Mouse (Mus musculus): ENCODE data around the gene Tagap1. TPM values are rescaled to one million over a fixed set of nuclear protein-coding genes. Genes with fewer than 3 reads are reported as not detected.
"Not testable (repeated sequence)": the region's sequence is repeated elsewhere in the genome, so short reads cannot be mapped to it uniquely, and the experiment has no call there.

The Tagap1 gene
- polyA plus RNA-seq, 1 experiment from 2014 or later = 51.7 TPM

- peak; percentile 98 for ATAC-seq (ENCODE audit: low FRiP score)
- peak within 1 kb of the TSS; percentile 62 for H3K9ac ChIP-seq
- H3K4me1 ChIP-seq; H3K9me3 ChIP-seq (replicated peaks); H3K27me3 ChIP-seq; H3K36me3 ChIP-seq; H3K27ac ChIP-seq: not testable (repeated sequence)
- peak within 1 kb of the TSS; percentile 50 for H3K4me3 ChIP-seq
- WGBS = 1% methylated on average over 45 of the region's 68 CpGs
- H3K4me2 ChIP-seq (replicated peaks) = peak within 1 kb of the TSS; percentile 54
These were observed 17.6 kb upstream of the Tagap1 start, which contains the start of gene Gm49721 for GRCm38 (mm10) chr17:6978287-6979248. Gene Gm49721 (plus strand): TSS chr17:6978904.

GRCm38 (mm10) chr17:6974985-6975384, 14.0 kb upstream of the Tagap1 start:
- H3K9me3 ChIP-seq (replicated peaks); H3K4me3 ChIP-seq; H3K27me3 ChIP-seq; ATAC-seq (ENCODE audit: low FRiP score); H3K36me3 ChIP-seq; H3K27ac ChIP-seq; H3K4me2 ChIP-seq (replicated peaks); H3K4me1 ChIP-seq; H3K9ac ChIP-seq: not testable (repeated sequence)
- 79% methylated on average over 3 of the region's 3 CpGs for WGBS

DNA sequence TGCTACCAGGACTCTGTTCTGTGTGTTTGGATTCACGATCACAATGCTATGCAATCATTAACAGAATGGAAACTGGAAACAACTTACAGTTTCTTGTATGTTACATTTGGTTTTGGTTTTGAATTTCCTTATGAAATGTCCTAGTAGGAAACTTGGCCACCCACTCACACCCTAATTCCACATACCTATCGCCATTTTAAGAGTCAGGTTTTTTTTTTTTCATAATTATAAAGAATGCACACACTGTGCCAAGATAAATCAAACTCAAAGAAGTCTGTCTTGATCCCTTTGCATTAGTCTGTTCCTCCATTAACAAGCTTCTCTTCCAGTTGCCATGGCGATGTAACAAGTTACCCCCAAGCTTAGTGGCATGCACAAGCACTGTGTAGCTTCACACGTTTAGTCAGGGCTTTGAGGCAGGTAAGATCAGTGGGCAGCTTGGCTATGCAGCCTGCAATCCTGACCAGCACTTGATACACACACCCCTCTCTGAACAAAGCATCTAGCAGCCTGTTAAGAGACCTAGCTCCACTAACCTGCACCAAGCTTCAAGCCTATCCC, 12.0 kb upstream of the Tagap1 start:
- not testable (repeated sequence) for H3K4me3 ChIP-seq; H3K4me1 ChIP-seq; ATAC-seq (ENCODE audit: low FRiP score); H3K4me2 ChIP-seq (replicated peaks); H3K36me3 ChIP-seq; H3K27ac ChIP-seq; H3K9ac ChIP-seq; H3K9me3 ChIP-seq (replicated peaks); H3K27me3 ChIP-seq
- WGBS = 66% methylated on average over 4 of the region's 4 CpGs

DNA sequence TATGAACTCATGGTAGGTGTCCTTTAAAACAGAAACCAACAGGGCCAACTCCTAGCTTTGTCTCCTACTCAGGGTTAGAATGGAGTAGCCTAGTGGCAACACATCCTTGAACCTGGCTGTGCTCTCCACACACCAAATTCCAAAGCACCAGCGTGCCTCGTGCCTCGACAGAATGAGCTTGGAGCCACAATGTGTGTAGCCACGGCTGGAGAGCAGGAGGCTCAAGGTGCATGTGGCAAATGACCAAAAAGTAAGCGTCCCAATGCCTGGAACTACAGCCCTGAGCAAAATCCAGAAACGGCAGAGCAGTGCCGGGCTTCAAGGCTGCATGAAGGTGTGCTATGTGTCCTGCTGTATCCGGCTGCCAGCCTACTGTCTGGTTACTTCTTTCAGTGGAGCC, 10.3 kb upstream of the Tagap1 start:
- WGBS = 86% methylated on average over 7 of the region's 8 CpGs
- ATAC-seq (ENCODE audit: low FRiP score); H3K9me3 ChIP-seq (replicated peaks): not testable (repeated sequence)

GRCm38 (mm10) chr17:6970334-6970733, 9.4 kb upstream of the Tagap1 start, which contains the start of gene Rnaset2b:
Gene Rnaset2b (plus strand): TSS chr17:6970634.
- not testable (repeated sequence) for H3K4me3 ChIP-seq; H3K4me1 ChIP-seq; H3K9me3 ChIP-seq (replicated peaks); ATAC-seq (ENCODE audit: low FRiP score); H3K27ac ChIP-seq; H3K36me3 ChIP-seq; H3K27me3 ChIP-seq; H3K9ac ChIP-seq; H3K4me2 ChIP-seq (replicated peaks)
- 100% methylated on average over 1 of the region's 8 CpGs for WGBS

More for the DNA sequence above, 10.3 kb upstream of the Tagap1 start:
- not testable (repeated sequence) for H3K9ac ChIP-seq; H3K27ac ChIP-seq; H3K36me3 ChIP-seq; H3K4me3 ChIP-seq; H3K4me1 ChIP-seq; H3K27me3 ChIP-seq; H3K4me2 ChIP-seq (replicated peaks)

- ATAC-seq (ENCODE audit: low FRiP score); H3K36me3 ChIP-seq; H3K4me2 ChIP-seq (replicated peaks); H3K27me3 ChIP-seq; H3K27ac ChIP-seq; H3K9ac ChIP-seq; H3K4me1 ChIP-seq; H3K9me3 ChIP-seq (replicated peaks); H3K4me3 ChIP-seq: not testable (repeated sequence)
- WGBS = no CpG with 5 or more reads among the region's 1 CpGs
These were observed 6.7 kb upstream of the Tagap1 start for GRCm38 (mm10) chr17:6967673-6968072.

DNA sequence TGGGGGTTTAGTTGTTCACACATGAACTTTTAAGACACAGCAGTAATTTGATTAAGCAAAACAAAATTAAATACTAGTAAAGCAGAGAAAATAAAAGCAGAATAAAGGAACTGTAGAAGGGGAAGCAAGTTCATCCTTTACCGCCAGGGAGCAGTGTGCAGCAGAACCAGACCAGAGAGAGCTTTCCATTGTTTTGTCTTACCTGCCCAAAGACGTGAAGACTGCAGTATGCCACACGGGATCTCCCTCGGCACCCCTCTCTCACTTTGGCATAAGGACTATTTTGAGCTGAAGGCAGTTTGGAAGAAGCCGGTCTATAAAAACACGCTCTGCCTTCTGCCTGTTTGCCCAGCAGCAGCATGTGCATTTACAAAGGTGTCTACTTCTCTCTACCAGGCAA, 4.4 kb upstream of the Tagap1 start:
- not testable (repeated sequence) for H3K4me1 ChIP-seq; H3K4me2 ChIP-seq (replicated peaks); H3K9me3 ChIP-seq (replicated peaks); H3K27me3 ChIP-seq; H3K4me3 ChIP-seq; H3K27ac ChIP-seq; H3K9ac ChIP-seq; ATAC-seq (ENCODE audit: low FRiP score); H3K36me3 ChIP-seq
- 19% methylated on average over 6 of the region's 6 CpGs for WGBS

DNA sequence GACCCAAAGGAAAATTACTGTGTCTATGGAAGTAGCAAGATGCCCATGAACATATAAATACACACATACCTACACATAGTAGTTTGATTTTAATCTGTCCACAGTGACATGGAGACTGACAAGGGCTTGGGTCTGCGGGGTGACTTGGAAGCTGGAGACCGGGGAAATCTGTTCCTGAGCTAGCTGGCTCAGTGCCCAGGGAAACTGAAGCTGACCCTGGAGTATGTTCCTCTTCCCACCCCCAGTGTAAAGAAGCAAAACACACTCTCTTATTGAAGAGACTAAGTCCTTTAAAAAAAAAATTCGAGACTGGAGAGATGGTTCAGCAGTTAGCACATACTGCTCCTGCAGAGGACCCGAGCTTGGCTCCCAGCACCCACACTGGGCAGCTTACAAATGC, 2.0 kb upstream of the Tagap1 start:
- H3K4me1 ChIP-seq; H3K36me3 ChIP-seq; H3K9ac ChIP-seq; H3K4me3 ChIP-seq; H3K27ac ChIP-seq; H3K9me3 ChIP-seq (replicated peaks); H3K4me2 ChIP-seq (replicated peaks); H3K27me3 ChIP-seq; ATAC-seq (ENCODE audit: low FRiP score): not testable (repeated sequence)
- WGBS = 79% methylated on average over 4 of the region's 4 CpGs

GRCm38 (mm10) chr17:6962339-6962738, 1.4 kb upstream of the Tagap1 start:
- WGBS = 77% methylated on average over 4 of the region's 6 CpGs
- ATAC-seq (ENCODE audit: low FRiP score) = not testable (repeated sequence)

GRCm38 (mm10) chr17:6961181-6962000, 435 bp upstream of the Tagap1 start:
- Histone ChIP-seq H3K4me3 (peak overlapping the region; percentile 51), H3K4me2 (replicated peaks) (peak overlapping the region; percentile 42)
- H3K4me1 ChIP-seq; H3K36me3 ChIP-seq; H3K9ac ChIP-seq; H3K27me3 ChIP-seq; H3K27ac ChIP-seq; H3K9me3 ChIP-seq (replicated peaks): not testable (repeated sequence)
- peak; percentile 98 for ATAC-seq (ENCODE audit: low FRiP score)
- 2% methylated on average over 19 of the region's 48 CpGs for WGBS

More at GRCm38 (mm10) chr17:6962339-6962738, 1.4 kb upstream of the Tagap1 start:
- not testable (repeated sequence) for H3K27me3 ChIP-seq; H3K27ac ChIP-seq; H3K36me3 ChIP-seq; H3K9me3 ChIP-seq (replicated peaks); H3K4me3 ChIP-seq; H3K9ac ChIP-seq; H3K4me1 ChIP-seq; H3K4me2 ChIP-seq (replicated peaks)

DNA sequence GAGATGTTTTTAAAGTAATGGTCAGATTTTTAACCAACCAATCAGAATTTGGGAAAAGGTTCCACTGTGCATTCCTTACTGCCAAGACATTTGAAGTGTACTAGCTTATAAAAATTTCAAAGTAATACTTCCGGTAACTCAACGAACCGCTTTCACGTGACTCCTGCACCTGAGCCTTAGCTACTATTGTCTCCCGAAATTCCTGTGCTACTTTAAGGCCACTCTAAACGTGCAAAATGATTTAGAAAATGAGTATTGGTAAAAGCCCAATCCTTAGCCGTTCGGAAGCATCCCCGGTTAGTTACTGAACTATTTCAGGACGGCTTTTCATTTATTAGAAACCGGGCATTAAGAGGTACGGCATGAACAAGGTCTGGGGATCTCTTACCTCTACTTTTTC, 607 bp downstream of the Tagap1 start:
- H3K27ac ChIP-seq; H3K36me3 ChIP-seq; H3K4me1 ChIP-seq; H3K27me3 ChIP-seq; H3K9me3 ChIP-seq (replicated peaks); ATAC-seq (ENCODE audit: low FRiP score); H3K9ac ChIP-seq: not testable (repeated sequence)
- Histone ChIP-seq H3K4me3 (peak overlapping the region; percentile 51), H3K4me2 (replicated peaks) (peak overlapping the region; percentile 51)
- WGBS = under 1% methylated on average over 12 of the region's 12 CpGs

GRCm38 (mm10) chr17:6959543-6960259, 1.3 kb downstream of the Tagap1 start:
- H3K36me3 ChIP-seq; H3K27ac ChIP-seq; H3K4me1 ChIP-seq; ATAC-seq (ENCODE audit: low FRiP score); H3K27me3 ChIP-seq; H3K9ac ChIP-seq; H3K9me3 ChIP-seq (replicated peaks): not testable (repeated sequence)
- peak overlapping the region; percentile 51 for H3K4me3 ChIP-seq
- WGBS = 74% methylated on average over 4 of the region's 6 CpGs
- H3K4me2 ChIP-seq (replicated peaks) = peak overlapping the region; percentile 51

Data from hindbrain, embryonic 12.5 days (tissue).